Mouse (Mus musculus) B cell, adult 67 days (primary cell): Measurements from ENCODE around the gene Rbmx. TPM values are rescaled to one million over a fixed set of nuclear protein-coding genes. Genes with fewer than 3 reads are reported as not detected.

Experiments
- total RNA-seq, 2 experiments: library from RNA; stranded (reverse); gene quantifications; 4 replicates each; pipeline ENCODE4 v1.2.4; 2023

The Rbmx gene
- total RNA-seq = 10 to 100 TPM; 66.0 to 66.5 TPM

DNA sequence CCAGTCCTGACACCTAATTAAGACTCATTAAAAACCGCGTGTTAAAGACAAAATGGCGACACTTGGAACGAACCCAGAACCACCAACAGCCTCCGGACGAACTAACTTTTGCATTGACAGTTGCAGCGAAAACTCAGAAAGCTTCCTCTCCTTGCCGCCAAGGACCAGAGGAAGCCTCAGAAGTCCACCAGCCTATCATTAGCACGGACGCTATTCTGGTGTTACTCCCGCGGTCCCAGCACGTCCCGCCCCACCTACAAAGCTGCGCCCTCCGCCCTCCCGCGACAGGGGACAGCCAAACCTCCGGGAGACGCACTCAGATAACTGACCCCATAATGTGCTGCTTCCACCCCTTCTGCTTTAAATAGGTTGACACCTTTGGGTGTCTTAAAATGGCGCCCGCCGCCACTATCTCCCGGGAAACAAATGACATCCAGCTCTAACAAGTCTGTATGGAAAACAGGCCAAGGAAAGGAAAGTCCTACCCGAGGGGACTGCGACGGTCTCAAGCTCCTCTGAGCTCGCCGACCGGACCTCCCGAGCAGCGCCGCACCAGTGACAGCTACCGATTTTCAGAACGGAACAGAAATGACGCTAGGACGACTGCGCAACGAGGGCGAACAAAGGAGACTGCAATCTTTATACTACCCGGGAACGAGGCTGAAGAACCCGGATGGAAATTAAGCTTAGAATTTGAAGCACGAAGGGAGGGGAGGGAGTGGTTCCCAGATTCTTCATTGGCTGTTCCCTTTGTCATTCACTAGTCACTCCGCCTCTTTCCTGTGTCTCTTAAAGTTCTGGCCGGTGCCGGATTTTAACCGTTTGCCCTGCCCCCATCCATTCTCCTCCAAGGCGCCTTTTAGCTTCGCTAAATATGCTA, at the start of gene Rbmx:
Rbmx (minus strand) TSS at position 670 of the 880 bp plus-strand sequence.

GRCm38 (mm10) chrX:57408769-57409168, 15.9 kb upstream of the Rbmx start, which contains the start of gene Gm364:
TSS of gene Gm364 (plus strand) at chrX:57409154.

DNA sequence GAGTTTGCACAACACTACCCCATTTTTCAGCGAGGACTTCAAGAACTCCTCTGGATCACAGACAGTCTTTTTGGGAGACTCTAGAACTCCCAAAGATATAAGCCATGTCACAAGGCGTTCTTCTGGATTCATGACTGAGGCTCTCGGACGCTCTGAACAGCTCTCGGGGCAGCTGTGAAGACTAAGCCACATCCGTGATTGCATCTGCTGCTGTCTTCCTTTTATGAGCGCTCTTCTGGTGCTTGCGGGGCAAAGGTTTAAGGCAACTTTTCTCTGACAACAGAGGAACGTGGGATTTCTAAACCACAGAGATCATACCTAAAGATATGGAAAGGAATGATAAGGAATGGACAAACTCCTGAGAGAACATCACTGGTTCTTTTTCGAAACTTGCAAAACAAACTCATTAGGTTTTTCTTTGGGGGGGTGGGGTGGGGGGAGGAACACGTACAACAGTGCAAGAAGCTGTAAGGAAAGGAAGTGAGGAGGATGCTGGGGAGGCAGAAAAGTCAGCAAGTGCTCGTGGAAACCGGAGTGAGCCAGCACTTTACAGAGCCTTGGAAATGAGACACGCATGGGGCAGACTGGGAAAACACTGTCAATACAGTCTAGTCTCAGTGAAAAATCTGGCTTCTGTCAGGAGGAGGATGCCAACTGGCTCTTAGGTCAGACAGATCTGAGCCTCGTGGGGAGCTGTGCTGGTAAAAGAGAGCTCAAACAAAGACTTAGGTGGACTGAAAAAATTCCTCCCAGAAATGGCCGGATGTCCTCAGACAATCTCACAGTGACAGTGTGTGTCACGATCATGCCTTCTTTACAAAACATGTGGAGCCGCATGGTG, 54.2 kb downstream of the Rbmx start, which contains the start of gene Arhgef6:
Arhgef6 (minus strand) TSS at position 359 of the 841 bp plus-strand sequence.

Other genes with a start within 250 kb of the Rbmx start
- gene Cd40lg, start 180.9 kb downstream of the Rbmx start, total RNA-seq = under 1 TPM in 1 of 2 experiments, not detected in 1; 0.58 TPM
- 100 to 1,000 TPM; 113 to 135 TPM for gene Arhgef6, start 54.3 kb downstream of the Rbmx start, total RNA-seq
- gene Gm364, start 16.1 kb upstream of the Rbmx start, total RNA-seq = not detected
- not detected for gene Gpr101, start 110.7 kb upstream of the Rbmx start, total RNA-seq